Mouse (Mus musculus) stomach, embryonic 16.5 days (tissue): Measurements from ENCODE around the gene 4930486L24Rik. TPM values are rescaled to one million over a fixed set of nuclear protein-coding genes. Genes with fewer than 3 reads are reported as not detected.

ENCODE experiments used
- polyA plus RNA-seq: library from polyadenylated mRNA; unstranded; fragments of >200 nt; fragmentation: Nextera tagmentation; extraction: Ambion mirVana; gene quantifications from 2 replicates; pipeline ENCODE4 v1.2.1, GENCODE M21; 2015

Gene 4930486L24Rik
- polyA plus RNA-seq, 1 experiment from 2014 or later: not detected

Other genes starting within 250 kb of the 4930486L24Rik start
- gene BC051665, start 78.1 kb downstream of the 4930486L24Rik start, polyA plus RNA-seq: not detected in 2 replicates
- gene Ctsll3, start 61.6 kb downstream of the 4930486L24Rik start, polyA plus RNA-seq: not detected in 2 replicates
- gene Gm49392, start 32.4 kb upstream of the 4930486L24Rik start, polyA plus RNA-seq: 0.19 and 0.50 TPM in 2 replicates
- gene Ctla2b, start 33.0 kb upstream of the 4930486L24Rik start, polyA plus RNA-seq: 2.4 and 3.1 TPM in 2 replicates
- not detected in 2 replicates for gene Tpbpb, start 40.4 kb upstream of the 4930486L24Rik start, polyA plus RNA-seq
- not detected in 2 replicates for gene Gm49393, start 71.1 kb upstream of the 4930486L24Rik start, polyA plus RNA-seq
- gene Gm49391, start 72.1 kb upstream of the 4930486L24Rik start, polyA plus RNA-seq: 1.4 and 2.6 TPM in 2 replicates
- gene Ctla2a, start 72.2 kb upstream of the 4930486L24Rik start, polyA plus RNA-seq: 28.5 and 29.6 TPM in 2 replicates
- not detected in 2 replicates for gene Tpbpa, start 77.5 kb upstream of the 4930486L24Rik start, polyA plus RNA-seq
- gene Ctsj, start 141.5 kb upstream of the 4930486L24Rik start, polyA plus RNA-seq: not detected in 2 replicates
- gene Ctsq, start 176.2 kb upstream of the 4930486L24Rik start, polyA plus RNA-seq: not detected in 2 replicates